Mouse (Mus musculus) Muller cell, postnatal 12 days (primary cell): ENCODE measurements around the gene Lcat.

Source experiments
- DNase-seq: peaks from one replicate; pipeline ENCODE4 v3.0.0-alpha.2; 2015; ENCODE audit errors: inconsistent ontology term

Lcat gene

GRCm38 (mm10) chr8:105889756-105890465 is 53.3 kb downstream of the Lcat start:
- DNase-seq = no peak
